Mouse (Mus musculus) neural tube, embryonic 15.5 days (tissue): ENCODE measurements around the gene Mndal. TPM values are rescaled to one million over a fixed set of nuclear protein-coding genes. Genes with fewer than 3 reads are reported as not detected.
"Not testable (repeated sequence)": the region's sequence is repeated elsewhere in the genome, so short reads cannot be mapped to it uniquely, and the experiment has no call there.

Source experiments
- ATAC-seq: fragments of 200-750 bp; cut with Nextera tagmentation; 2 replicates; pipeline ENCODE4 v1.8.0; 2017; ENCODE audit warnings: mild to moderate bottlenecking, moderate TSS enrichment, moderate library complexity; ENCODE audit not compliant: low FRiP score
- H3K27ac ChIP-seq: fragments of 300-500 bp; sonication (generic); replicated peaks from 2 replicates; pipeline ENCODE4 v1.5.1; 2015; ENCODE audit warnings: mild to moderate bottlenecking, inconsistent platforms
- H3K27me3 ChIP-seq: fragments of 300-500 bp; sonication (generic); replicated peaks from 2 replicates; pipeline ENCODE4 v1.6.1; 2015; ENCODE audit warnings: inconsistent platforms
- H3K36me3 ChIP-seq: fragments of 300-500 bp; sonication (generic); 2 replicates; pipeline ENCODE4 v1.6.1; 2015; ENCODE audit warnings: inconsistent platforms
- H3K4me1 ChIP-seq: fragments of 300-500 bp; sonication (generic); 2 replicates; pipeline ENCODE4 v1.6.1; 2015; ENCODE audit warnings: inconsistent platforms
- H3K4me2 ChIP-seq: fragments of 300-500 bp; sonication (generic); 2 replicates; pipeline ENCODE4 v1.6.1; 2015; ENCODE audit warnings: inconsistent platforms, mild to moderate bottlenecking, moderate library complexity
- H3K4me3 ChIP-seq: fragments of 300-500 bp; sonication (generic); replicated peaks from 2 replicates; pipeline ENCODE4 v1.5.1; 2015; ENCODE audit warnings: mild to moderate bottlenecking, inconsistent platforms
- H3K9ac ChIP-seq: fragments of 300-500 bp; sonication (generic); replicated peaks from 2 replicates; pipeline ENCODE4 v1.6.1; 2015; ENCODE audit warnings: mild to moderate bottlenecking, inconsistent platforms
- H3K9me3 ChIP-seq: fragments of 300-500 bp; sonication (generic); replicated peaks from 2 replicates; pipeline ENCODE4 v1.6.1; 2016; ENCODE audit warnings: inconsistent platforms
- WGBS: fragments of 180-500 bp; shearing (Covaris S2); methylation state at CpG from one replicate; pipeline ENCODE4 v1.1.7; 2015; ENCODE audit warnings: mixed read lengths; 5-methylcytosine and 5-hydroxymethylcytosine counted together
- polyA plus RNA-seq: library from polyadenylated mRNA; unstranded; fragments of >200 nt; fragmentation: Nextera tagmentation; extraction: Ambion mirVana; gene quantifications from 2 replicates; pipeline ENCODE4 v1.2.1, GENCODE M21; 2015

Gene Mndal
- polyA plus RNA-seq = 1.1 and 11.7 TPM in 2 replicates

- not testable (repeated sequence) for H3K9me3 ChIP-seq, H3K4me2 ChIP-seq, H3K36me3 ChIP-seq, H3K27ac ChIP-seq, ATAC-seq, H3K27me3 ChIP-seq, H3K9ac ChIP-seq, H3K4me1 ChIP-seq, H3K4me3 ChIP-seq
- 66% methylated on average over 3 of the region's 3 CpGs for WGBS
Observed at GRCm38 (mm10) chr1:173941924-173942779, at the start of gene Mndal, which contains the start of gene Ifi203. Mndal (minus strand) TSS chr1:173942491. Ifi203 (minus strand) TSS chr1:173942672.

- WGBS = 89% methylated on average over 6 of the region's 6 CpGs
- not testable (repeated sequence) for H3K9ac ChIP-seq, ATAC-seq
Observed at GRCm38 (mm10) chr1:173982694-173983305, 40.5 kb upstream of the Mndal start, which contains the start of gene Ifi202b. Ifi202b (minus strand) TSS chr1:173982744.

GRCm38 (mm10) chr1:173981038-173981437 lies 38.7 kb upstream of the Mndal start:
- not testable (repeated sequence) for ATAC-seq, H3K36me3 ChIP-seq, H3K4me3 ChIP-seq, H3K4me2 ChIP-seq, H3K9me3 ChIP-seq, H3K4me1 ChIP-seq, H3K27ac ChIP-seq, H3K27me3 ChIP-seq, H3K9ac ChIP-seq
- 68% methylated on average over 3 of the region's 3 CpGs for WGBS

More at GRCm38 (mm10) chr1:173982694-173983305, 40.5 kb upstream of the Mndal start, which contains the start of gene Ifi202b:
- H3K4me2 ChIP-seq, H3K36me3 ChIP-seq, H3K9me3 ChIP-seq, H3K4me3 ChIP-seq, H3K27ac ChIP-seq, H3K4me1 ChIP-seq, H3K27me3 ChIP-seq: not testable (repeated sequence)

GRCm38 (mm10) chr1:173977622-173978021 lies 35.3 kb upstream of the Mndal start:
- Histone ChIP-seq H3K9ac (no peak overlapping the region), H3K4me1 (no peaks in the 10 kb centered on the region), H3K36me3 (no peaks in the 10 kb centered on the region), H3K4me3 (no peak overlapping the region), H3K9me3 (no peaks in the 10 kb centered on the region), H3K27me3 (no peaks in the 10 kb centered on the region), H3K4me2 (no peak overlapping the region), H3K27ac (no peak overlapping the region)
- no peak for ATAC-seq

DNA sequence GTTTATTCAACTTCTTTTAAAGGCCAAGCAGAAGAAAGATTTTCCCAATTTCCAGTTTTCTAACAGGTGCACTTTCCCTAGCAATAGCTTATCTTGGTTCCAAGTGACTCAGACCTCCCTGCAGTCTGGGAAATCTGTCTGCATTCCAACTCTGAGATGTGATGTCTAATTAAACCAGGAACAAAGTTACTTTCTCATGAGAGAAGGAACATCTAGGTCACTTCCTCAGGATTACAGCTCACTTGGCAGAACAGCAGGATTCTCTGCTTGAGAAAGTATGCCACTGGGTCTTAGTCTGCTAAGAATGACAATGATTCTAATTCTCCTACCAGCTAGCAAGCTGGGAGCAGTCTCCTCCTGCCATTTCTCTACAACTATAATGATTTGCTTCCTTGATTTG lies 30.8 kb upstream of the Mndal start:
- Histone ChIP-seq H3K4me1 (no peaks in the 10 kb centered on the region), H3K27ac (no peak overlapping the region), H3K27me3 (no peaks in the 10 kb centered on the region), H3K36me3 (no peaks in the 10 kb centered on the region), H3K9ac (no peak overlapping the region), H3K4me2 (no peak overlapping the region), H3K4me3 (no peak overlapping the region), H3K9me3 (no peaks in the 10 kb centered on the region)
- no peak for ATAC-seq

- H3K27ac ChIP-seq, H3K9ac ChIP-seq, H3K36me3 ChIP-seq, H3K9me3 ChIP-seq, H3K4me3 ChIP-seq, H3K4me2 ChIP-seq, ATAC-seq, H3K4me1 ChIP-seq, H3K27me3 ChIP-seq: not testable (repeated sequence)
- WGBS = 71% methylated on average over 1 of the region's 1 CpGs
Observed at GRCm38 (mm10) chr1:173961491-173961890, 19.2 kb upstream of the Mndal start.

- WGBS = 42% methylated on average over 3 of the region's 3 CpGs
- not testable (repeated sequence) for H3K9me3 ChIP-seq, H3K27me3 ChIP-seq, H3K36me3 ChIP-seq, H3K27ac ChIP-seq, H3K9ac ChIP-seq, H3K4me2 ChIP-seq, H3K4me3 ChIP-seq, ATAC-seq, H3K4me1 ChIP-seq
Observed at GRCm38 (mm10) chr1:173959998-173960397, 17.7 kb upstream of the Mndal start.

DNA sequence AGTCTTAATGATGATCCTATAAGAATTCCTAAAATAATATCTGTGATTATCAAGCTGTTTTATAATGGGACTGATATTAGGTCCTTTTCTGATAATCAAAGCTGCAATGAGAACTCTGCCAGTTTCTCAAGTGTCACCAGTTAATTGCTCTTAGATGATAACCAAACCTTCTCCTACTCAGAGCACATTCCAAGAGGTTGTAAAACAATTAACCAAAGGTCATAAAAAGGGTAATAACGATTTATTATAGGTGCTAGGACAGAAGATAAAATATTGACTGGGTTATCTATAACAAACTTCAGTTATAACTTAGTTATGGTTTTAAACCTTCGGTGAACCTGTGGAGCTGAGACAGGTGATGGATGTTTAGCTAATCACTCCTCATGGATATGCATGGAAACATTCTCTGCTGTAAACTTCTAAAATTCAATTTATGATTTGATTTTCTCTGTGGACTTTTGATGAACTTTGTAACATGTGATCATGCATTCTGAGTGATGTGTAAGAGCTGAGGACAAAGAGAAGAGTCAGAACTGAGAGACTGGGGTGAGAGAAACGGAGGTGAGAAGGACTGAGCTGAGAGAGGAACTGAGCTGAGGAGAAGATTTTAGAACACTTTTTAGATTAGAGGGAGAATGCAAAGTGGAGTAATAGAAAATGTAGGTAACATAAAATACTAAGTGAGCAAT lies 13.7 kb upstream of the Mndal start:
- H3K4me3 ChIP-seq, H3K27me3 ChIP-seq, H3K4me2 ChIP-seq, H3K27ac ChIP-seq, H3K4me1 ChIP-seq, H3K9me3 ChIP-seq, ATAC-seq, H3K36me3 ChIP-seq, H3K9ac ChIP-seq: not testable (repeated sequence)
- 40% methylated on average over 3 of the region's 3 CpGs for WGBS

DNA sequence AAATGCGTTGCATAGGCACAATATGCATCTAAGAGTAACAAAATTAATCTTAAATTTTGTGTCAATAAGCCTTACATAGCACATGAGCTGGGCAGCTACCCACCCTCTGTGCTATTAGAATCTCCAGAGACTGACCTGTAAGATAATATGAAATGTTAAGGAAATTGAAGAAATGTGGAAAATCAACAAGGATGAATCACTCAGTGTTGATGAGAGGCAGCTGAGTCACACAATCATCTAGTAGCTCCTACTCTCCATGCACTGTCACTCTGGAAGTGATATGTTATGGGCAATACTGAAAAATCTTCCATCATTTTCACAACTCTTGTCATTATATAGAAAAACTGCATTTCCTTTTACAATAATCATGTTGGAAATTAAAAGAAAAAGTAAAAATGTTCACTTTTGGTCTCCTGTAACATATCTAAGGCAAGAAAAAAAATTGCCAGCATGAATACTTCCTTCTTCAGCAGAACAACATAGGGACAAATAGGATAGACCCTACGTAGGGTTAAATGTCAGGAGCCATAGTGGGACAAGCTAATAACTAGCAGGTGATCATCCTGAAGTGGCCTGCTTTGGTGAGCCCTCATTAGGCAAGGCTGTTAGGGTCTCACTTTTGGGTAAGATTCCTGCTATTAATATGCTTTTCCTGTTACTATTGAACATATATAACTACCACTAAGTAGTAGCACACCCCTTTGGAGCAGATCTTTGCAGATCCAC lies 12.9 kb upstream of the Mndal start:
- H3K4me2 ChIP-seq = no peak overlapping the region
- no peaks in the 10 kb centered on the region for H3K27me3 ChIP-seq
- H3K9me3 ChIP-seq = no peaks in the 10 kb centered on the region
- H3K27ac ChIP-seq = no peak overlapping the region
- no peak for ATAC-seq
- no peaks in the 10 kb centered on the region for H3K4me1 ChIP-seq
- no peak overlapping the region for H3K9ac ChIP-seq
- WGBS = 89% methylated on average over 2 of the region's 2 CpGs
- H3K36me3 ChIP-seq = no peaks in the 10 kb centered on the region
- H3K4me3 ChIP-seq = no peak overlapping the region

DNA sequence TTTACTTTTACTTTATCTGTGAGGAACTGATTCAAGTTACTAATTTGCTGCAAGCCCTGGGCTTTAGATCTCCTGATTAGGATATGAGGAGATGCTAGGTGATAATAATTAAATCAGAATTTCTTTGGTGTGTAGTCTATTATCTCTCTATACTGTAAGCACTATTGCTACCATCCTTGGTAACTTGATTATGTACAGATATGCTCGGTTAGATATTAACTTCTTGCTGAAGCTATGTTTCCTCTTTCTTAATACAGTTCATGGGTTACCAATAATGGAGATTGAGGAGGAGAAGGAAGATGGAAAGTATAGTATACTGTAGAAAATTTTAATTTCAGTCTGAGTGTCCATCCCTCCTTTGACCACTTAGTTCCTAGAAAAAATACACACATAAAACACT lies 11.3 kb upstream of the Mndal start:
- 96% methylated on average over 1 of the region's 1 CpGs for WGBS
- Histone ChIP-seq H3K4me2 (no peak overlapping the region), H3K27me3 (no peaks in the 10 kb centered on the region), H3K9me3 (no peaks in the 10 kb centered on the region), H3K9ac (no peak overlapping the region), H3K27ac (no peak overlapping the region), H3K4me3 (no peak overlapping the region), H3K36me3 (no peaks in the 10 kb centered on the region), H3K4me1 (no peaks in the 10 kb centered on the region)
- ATAC-seq = no peak

- not testable (repeated sequence) for H3K4me3 ChIP-seq, H3K4me1 ChIP-seq, H3K9me3 ChIP-seq, H3K9ac ChIP-seq, H3K27ac ChIP-seq, H3K27me3 ChIP-seq, H3K36me3 ChIP-seq, H3K4me2 ChIP-seq, ATAC-seq
- WGBS = 95% methylated on average over 2 of the region's 2 CpGs
Observed at GRCm38 (mm10) chr1:173949044-173949443, 6.8 kb upstream of the Mndal start.
